Mouse (Mus musculus): ENCODE measurements around the gene Cacnb2.

The Cacnb2 gene

GRCm38 (mm10) chr2:14801446-14802046, 198.7 kb downstream of the Cacnb2 start:
- no peak for DNase-seq

GRCm38 (mm10) chr2:14807650-14808347, 204.9 kb downstream of the Cacnb2 start:
- DNase-seq = no peak

DNA sequence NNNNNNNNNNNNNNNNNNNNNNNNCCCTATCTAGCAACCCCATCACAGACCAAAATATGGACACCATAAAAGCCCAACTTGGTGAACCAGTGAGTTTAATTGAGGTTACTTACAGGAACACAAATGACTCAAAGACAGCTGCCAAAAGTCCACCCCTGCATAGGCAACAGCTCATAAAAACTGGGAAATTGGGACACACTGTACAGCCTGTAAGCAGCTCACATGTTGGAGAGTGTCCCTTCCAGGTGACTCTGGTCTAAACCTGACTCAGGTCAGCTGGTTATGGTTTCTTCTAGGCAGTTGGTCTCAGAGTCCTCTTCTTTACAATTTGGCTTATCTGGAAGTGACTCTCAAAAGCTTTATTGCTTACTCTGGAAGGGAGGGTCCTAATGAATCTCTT, 212.1 kb downstream of the Cacnb2 start:
- DNase-seq = no peak

GRCm38 (mm10) chr2:14818651-14819050, 215.8 kb downstream of the Cacnb2 start:
- no peak for DNase-seq

DNA sequence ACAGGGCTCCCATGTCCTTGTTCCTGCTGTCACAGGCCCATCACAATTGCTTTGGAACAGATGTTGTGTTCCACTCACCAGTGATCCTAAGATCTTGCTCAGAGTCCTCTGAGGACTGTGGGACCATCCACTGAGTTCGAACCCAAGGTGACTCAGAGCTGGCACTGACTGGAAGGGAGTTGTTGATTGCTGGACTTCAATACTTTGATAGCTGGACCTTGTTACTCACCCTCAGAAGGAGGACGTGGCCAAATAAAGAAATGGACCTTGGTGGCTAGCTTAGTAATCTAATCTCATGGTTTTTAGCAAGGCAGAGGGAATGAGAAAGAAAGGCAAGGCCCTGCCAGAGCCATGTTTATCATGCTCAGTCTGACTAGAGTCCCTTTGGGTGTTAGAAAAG, 218.1 kb downstream of the Cacnb2 start:
- no peak for DNase-seq

GRCm38 (mm10) chr2:14823105-14823504, 220.2 kb downstream of the Cacnb2 start:
- no peak for DNase-seq

DNA sequence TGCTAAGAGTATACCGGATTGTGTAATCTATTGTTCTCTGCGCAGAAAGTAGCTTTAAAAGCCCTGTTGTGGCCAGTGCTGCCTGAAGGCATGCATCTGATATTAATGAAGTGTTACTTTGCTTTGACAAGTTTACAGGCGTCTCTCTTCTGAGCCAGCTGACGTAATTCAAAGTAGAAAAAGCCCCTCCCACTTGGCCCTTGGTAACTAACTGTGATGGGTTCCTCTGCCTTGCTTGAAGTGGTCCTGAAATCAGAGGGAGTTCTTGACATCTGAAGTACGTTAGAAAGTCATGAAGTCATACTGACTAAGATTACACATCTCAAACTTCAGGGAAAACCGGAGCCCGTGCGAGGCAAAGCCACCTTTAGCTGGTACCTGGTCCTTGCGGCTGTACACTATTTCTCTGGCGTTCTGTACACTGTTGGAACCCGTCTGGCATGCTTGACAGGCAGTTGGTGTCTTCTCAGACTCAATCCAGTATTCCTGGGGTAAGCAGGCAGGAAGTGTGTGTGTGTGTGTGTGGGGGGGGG, 221.0 kb downstream of the Cacnb2 start:
- DNase-seq = peak; percentile 5 to 7

- no peak for DNase-seq
Observed at GRCm38 (mm10) chr2:14825146-14825545, 222.3 kb downstream of the Cacnb2 start.

DNA sequence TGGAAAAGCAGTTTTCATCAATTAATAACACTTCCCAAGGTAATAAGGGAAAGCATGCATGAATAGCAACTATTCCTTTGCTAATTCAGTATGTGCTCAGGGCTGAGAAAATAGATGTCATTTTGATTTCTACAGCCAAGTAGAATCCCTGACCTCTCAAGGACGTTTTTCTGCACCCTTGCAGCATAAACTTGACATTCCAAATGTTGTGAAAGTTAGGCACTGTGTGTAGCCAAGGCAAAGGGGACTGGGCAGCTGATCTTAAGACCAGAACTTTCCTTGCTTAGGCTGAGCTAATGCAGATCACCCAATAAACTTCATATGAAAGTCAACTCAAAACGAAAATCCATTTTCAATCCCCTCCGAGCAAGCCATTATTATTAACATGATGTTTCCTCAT, 226.6 kb downstream of the Cacnb2 start:
- no peak for DNase-seq

DNA sequence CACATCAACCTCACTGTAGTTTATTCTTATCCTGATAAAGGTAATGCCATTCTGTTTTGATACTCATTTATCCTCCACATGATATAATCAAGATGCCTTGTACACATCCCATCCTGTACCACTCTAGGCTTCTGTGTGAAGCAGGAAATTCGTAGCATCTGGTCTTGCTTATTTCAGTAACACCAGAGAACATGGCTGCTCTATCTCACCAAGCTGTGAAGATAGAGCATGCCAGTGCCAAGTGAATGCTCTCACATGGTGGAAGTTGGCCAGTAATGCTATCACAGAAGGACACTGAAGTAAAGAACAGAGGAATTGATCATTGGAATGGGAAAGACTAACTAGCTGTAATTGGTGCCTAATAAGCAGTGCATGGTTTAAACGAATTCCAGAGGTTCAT, 228.4 kb downstream of the Cacnb2 start:
- no peak for DNase-seq

DNA sequence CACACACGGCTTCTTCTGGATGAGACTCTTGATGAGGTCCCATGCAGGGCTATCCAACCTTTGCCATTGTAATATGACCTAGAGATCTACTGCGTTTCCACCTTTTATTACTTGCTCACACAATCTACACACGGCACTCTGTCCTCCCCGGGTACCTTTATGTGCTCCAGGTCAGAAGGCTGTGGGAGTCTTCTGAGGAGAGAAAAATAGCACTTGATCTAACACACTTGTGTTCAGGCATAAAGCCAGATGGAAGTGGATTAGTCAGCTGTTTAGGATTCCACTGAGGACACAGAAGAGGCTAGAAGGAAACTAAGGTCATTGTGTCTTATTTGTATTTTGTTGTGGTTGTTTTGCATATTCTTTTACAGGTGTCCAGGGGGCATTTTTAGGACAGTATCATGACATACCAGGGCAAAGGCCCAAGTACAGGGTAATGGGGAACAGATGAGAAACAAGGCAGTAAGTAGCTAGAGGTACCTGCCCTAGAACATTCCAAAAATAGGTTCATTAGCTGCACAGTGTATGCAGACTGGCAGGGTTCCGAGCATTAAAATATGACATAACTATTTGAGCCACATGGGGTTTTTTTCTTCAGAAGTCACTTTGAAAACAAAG, 231.9 kb downstream of the Cacnb2 start:
- DNase-seq = peak; percentile 7 to 17

DNA sequence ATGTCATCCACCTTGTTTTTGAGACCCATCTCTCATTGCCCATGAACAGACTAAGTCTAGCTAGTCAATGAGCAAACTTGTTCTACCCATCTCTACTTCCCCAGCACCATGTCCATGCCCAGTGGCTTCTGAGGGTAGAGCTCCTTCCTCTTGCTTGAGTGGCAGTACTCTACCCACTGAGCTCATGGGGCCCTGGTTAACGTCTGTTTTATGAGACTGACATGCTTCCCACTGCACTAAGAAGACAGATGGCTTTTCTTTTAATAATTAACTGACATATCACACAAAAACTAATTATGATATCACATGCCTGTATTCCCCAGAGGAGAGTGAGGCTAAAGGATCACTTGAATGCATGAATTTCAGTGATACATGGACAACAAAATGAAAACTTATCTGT, 238.4 kb downstream of the Cacnb2 start:
- DNase-seq = no peak

GRCm38 (mm10) chr2:14846727-14847126, 243.8 kb downstream of the Cacnb2 start:
- DNase-seq = no peak

GRCm38 (mm10) chr2:14847188-14847587, 244.3 kb downstream of the Cacnb2 start:
- no peak for DNase-seq

- DNase-seq = no peak
Observed at GRCm38 (mm10) chr2:14850831-14851230, 247.9 kb downstream of the Cacnb2 start.

DNA sequence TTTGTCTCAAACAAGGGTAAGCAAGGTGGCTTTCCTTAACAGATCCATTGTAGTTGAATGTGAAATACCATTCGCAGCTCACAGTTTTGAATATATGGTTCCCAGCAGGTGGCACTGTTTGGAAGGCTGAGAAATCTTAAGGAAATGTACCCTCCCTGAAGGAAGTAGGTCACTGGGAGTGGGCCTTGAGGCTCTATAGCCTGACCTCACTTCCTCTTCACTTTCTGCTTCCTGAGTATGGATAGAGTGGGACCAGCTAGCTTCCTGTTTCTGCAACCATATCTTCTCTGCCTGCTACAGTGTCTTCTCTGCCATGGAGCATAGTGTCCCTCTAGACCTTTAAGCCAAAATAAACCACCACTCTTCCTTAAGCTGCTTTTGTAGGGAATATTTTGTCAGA, 248.5 kb downstream of the Cacnb2 start:
- DNase-seq = peak in 1 of 2 experiments; percentile 11

DNA sequence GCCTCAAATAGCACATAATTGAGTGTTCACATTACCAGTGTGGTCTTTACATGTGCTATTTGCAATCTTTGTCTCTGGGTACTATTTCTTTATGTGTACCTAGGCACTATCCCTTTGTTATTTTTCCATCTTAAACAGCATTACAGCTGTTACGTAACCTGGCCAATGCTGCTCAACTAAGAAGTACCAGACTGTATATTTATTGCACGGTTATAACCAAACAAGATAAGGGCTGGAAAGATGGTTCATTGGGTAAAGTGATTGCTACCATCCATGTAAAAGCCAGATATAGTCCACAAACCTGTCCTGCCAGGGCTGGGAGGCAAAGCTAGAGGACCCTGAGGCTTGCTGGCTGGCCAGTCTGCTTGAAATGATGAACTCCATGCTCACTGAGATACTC, 251.2 kb downstream of the Cacnb2 start:
- no peak for DNase-seq

- DNase-seq = no peak
Observed at GRCm38 (mm10) chr2:14858301-14858700, 255.4 kb downstream of the Cacnb2 start.

GRCm38 (mm10) chr2:14860350-14860749, 257.5 kb downstream of the Cacnb2 start:
- no peak for DNase-seq

- DNase-seq = no peak
Observed at GRCm38 (mm10) chr2:14861613-14862012, 258.7 kb downstream of the Cacnb2 start.

- no peak for DNase-seq
Observed at GRCm38 (mm10) chr2:14862981-14863380, 260.1 kb downstream of the Cacnb2 start.

DNA sequence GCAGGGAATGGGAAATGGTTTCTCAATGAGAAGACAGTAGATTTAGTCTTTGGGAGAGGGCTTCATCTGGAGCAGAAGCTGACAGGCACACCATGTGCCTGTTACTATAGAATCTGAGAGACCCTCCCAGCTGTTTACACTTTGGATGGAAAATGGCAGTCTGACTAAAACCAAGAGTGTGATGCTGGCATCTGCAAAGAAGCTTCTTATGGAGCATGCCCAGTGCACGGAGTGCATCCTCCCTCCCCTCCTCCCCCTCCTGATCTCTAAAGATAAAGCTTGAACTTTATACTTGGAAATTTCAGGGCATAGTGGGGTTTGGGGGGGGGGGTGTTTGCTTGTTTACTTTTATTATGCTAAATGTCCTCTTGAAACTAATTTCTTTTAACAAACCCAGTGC, 270.2 kb downstream of the Cacnb2 start:
- DNase-seq = no peak

- no peak for DNase-seq
Observed at GRCm38 (mm10) chr2:14873701-14874181, 270.9 kb downstream of the Cacnb2 start.
